Mouse (Mus musculus): Measurements from ENCODE around the gene Usp6nl. TPM values are rescaled to one million over a fixed set of nuclear protein-coding genes. Genes with fewer than 3 reads are reported as not detected.

Usp6nl gene
- polyA plus RNA-seq, 1 experiment from 2014 or later = 8.4 TPM

GRCm38 (mm10) chr2:6445858-6446257, 123.4 kb downstream of the Usp6nl start:
- WGBS = 73% methylated on average over 4 of the region's 4 CpGs

DNA sequence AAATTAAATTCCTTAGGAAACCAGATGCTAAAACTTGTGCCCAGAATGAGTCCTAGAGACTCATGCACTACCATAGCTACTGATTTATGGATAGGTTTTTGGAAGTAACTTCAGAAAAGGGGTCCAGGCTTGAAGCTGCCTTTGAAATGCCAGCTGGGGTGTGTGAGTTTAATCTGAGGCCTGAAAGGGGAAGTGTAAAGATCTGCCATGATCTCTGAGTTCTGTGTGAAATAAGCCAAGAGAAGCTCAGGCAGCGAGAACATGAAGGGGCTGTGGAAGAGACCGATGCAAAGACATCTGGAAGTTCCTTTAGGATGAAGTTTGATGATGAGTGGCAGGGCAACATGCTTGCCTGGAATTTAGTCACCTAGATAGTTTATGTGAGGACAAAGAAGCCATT, 126.4 kb downstream of the Usp6nl start:
- no peaks in the 10 kb centered on the region for H3K4me1 ChIP-seq (ENCODE audit: control insufficient read depth, insufficient read depth, low read length)
- H3K36me3 ChIP-seq (ENCODE audit: control insufficient read depth, insufficient read depth, low read length) = no peaks in the 10 kb centered on the region
- no peak for ATAC-seq
- H3K4me3 ChIP-seq (ENCODE audit: low read length) = no peak overlapping the region
- H3K9ac ChIP-seq (ENCODE audit: low read depth, low read length) = no peak overlapping the region
- H3K27me3 ChIP-seq (replicated peaks; ENCODE audit: control insufficient read depth, insufficient read depth, low read length) = no peaks in the 10 kb centered on the region
- no peak overlapping the region for H3K4me2 ChIP-seq (ENCODE audit: low read depth, low read length)
- WGBS = 82% methylated on average over 2 of the region's 2 CpGs
- no peak overlapping the region for H3K27ac ChIP-seq (ENCODE audit: low read length)
- H3K9me3 ChIP-seq (ENCODE audit: control insufficient read depth, low read length) = no peaks in the 10 kb centered on the region

More at GRCm38 (mm10) chr2:6445858-6446257, 123.4 kb downstream of the Usp6nl start:
- H3K4me3 ChIP-seq (ENCODE audit: low read length) = no peak overlapping the region
- ATAC-seq = no peak
- H3K27me3 ChIP-seq (replicated peaks; ENCODE audit: control insufficient read depth, insufficient read depth, low read length) = no peaks in the 10 kb centered on the region
- H3K27ac ChIP-seq (ENCODE audit: low read length) = no peak overlapping the region
- H3K9me3 ChIP-seq (ENCODE audit: control insufficient read depth, low read length) = no peaks in the 10 kb centered on the region
- peaks cover 7% of the 10 kb centered on the region; the same call in 1 of the 2 replicates for H3K36me3 ChIP-seq (ENCODE audit: control insufficient read depth, insufficient read depth, low read length)
- H3K4me2 ChIP-seq (ENCODE audit: low read depth, low read length) = no peak overlapping the region
- H3K9ac ChIP-seq (ENCODE audit: low read depth, low read length) = no peak overlapping the region
- no peaks in the 10 kb centered on the region for H3K4me1 ChIP-seq (ENCODE audit: control insufficient read depth, insufficient read depth, low read length)

GRCm38 (mm10) chr2:6449656-6450055, 127.2 kb downstream of the Usp6nl start:
- no peaks in the 10 kb centered on the region for H3K9me3 ChIP-seq (ENCODE audit: control insufficient read depth, low read length)
- H3K9ac ChIP-seq (ENCODE audit: low read depth, low read length) = no peak overlapping the region
- H3K36me3 ChIP-seq (ENCODE audit: control insufficient read depth, insufficient read depth, low read length) = no peaks in the 10 kb centered on the region
- H3K4me1 ChIP-seq (ENCODE audit: control insufficient read depth, insufficient read depth, low read length) = no peaks in the 10 kb centered on the region
- WGBS = 35% methylated on average over 3 of the region's 3 CpGs
- no peak overlapping the region for H3K27ac ChIP-seq (ENCODE audit: low read length)
- ATAC-seq = no peak
- no peak overlapping the region for H3K4me3 ChIP-seq (ENCODE audit: low read length)
- H3K4me2 ChIP-seq (ENCODE audit: low read depth, low read length) = no peak overlapping the region
- H3K27me3 ChIP-seq (replicated peaks; ENCODE audit: control insufficient read depth, insufficient read depth, low read length) = no peaks in the 10 kb centered on the region

- no peak overlapping the region for H3K4me2 ChIP-seq (ENCODE audit: low read depth, low read length)
- no peaks in the 10 kb centered on the region for H3K4me1 ChIP-seq (ENCODE audit: control insufficient read depth, insufficient read depth, low read length)
- H3K27me3 ChIP-seq (replicated peaks; ENCODE audit: control insufficient read depth, insufficient read depth, low read length) = no peaks in the 10 kb centered on the region
- no peaks in the 10 kb centered on the region for H3K36me3 ChIP-seq (ENCODE audit: control insufficient read depth, insufficient read depth, low read length)
- 73% methylated on average over 3 of the region's 3 CpGs for WGBS
- no peak overlapping the region for H3K4me3 ChIP-seq (ENCODE audit: low read length)
- no peak overlapping the region for H3K27ac ChIP-seq (ENCODE audit: low read length)
- no peak overlapping the region for H3K9ac ChIP-seq (ENCODE audit: low read depth, low read length)
- H3K9me3 ChIP-seq (ENCODE audit: control insufficient read depth, low read length) = no peaks in the 10 kb centered on the region
- ATAC-seq = no peak
These were observed 128.1 kb downstream of the Usp6nl start for GRCm38 (mm10) chr2:6450544-6450943.

- peak; percentile 55 for ATAC-seq
- WGBS = 62% methylated on average over 7 of the region's 7 CpGs
- H3K4me3 ChIP-seq (ENCODE audit: low read length) = no peak overlapping the region
- H3K4me1 ChIP-seq (ENCODE audit: control insufficient read depth, insufficient read depth, low read length) = no peaks in the 10 kb centered on the region
- no peaks in the 10 kb centered on the region for H3K36me3 ChIP-seq (ENCODE audit: control insufficient read depth, insufficient read depth, low read length)
- no peaks in the 10 kb centered on the region for H3K27me3 ChIP-seq (replicated peaks; ENCODE audit: control insufficient read depth, insufficient read depth, low read length)
- no peak overlapping the region for H3K27ac ChIP-seq (ENCODE audit: low read length)
- no peak overlapping the region for H3K9ac ChIP-seq (ENCODE audit: low read depth, low read length)
- H3K9me3 ChIP-seq (ENCODE audit: control insufficient read depth, low read length) = no peaks in the 10 kb centered on the region
- no peak overlapping the region for H3K4me2 ChIP-seq (ENCODE audit: low read depth, low read length)
These were observed 132.6 kb downstream of the Usp6nl start for GRCm38 (mm10) chr2:6454941-6455516.

GRCm38 (mm10) chr2:6459282-6460047, 137.0 kb downstream of the Usp6nl start:
- H3K36me3 ChIP-seq (ENCODE audit: control insufficient read depth, insufficient read depth, low read length) = no peaks in the 10 kb centered on the region
- H3K4me2 ChIP-seq (ENCODE audit: low read depth, low read length) = no peak overlapping the region
- no peak for ATAC-seq
- 52% methylated on average over 13 of the region's 13 CpGs for WGBS
- no peak overlapping the region for H3K4me3 ChIP-seq (ENCODE audit: low read length)
- H3K27me3 ChIP-seq (replicated peaks; ENCODE audit: control insufficient read depth, insufficient read depth, low read length) = no peaks in the 10 kb centered on the region
- H3K27ac ChIP-seq (ENCODE audit: low read length) = no peak overlapping the region
- H3K4me1 ChIP-seq (ENCODE audit: control insufficient read depth, insufficient read depth, low read length) = no peaks in the 10 kb centered on the region
- H3K9ac ChIP-seq (ENCODE audit: low read depth, low read length) = no peak overlapping the region
- H3K9me3 ChIP-seq (ENCODE audit: control insufficient read depth, low read length) = no peaks in the 10 kb centered on the region

DNA sequence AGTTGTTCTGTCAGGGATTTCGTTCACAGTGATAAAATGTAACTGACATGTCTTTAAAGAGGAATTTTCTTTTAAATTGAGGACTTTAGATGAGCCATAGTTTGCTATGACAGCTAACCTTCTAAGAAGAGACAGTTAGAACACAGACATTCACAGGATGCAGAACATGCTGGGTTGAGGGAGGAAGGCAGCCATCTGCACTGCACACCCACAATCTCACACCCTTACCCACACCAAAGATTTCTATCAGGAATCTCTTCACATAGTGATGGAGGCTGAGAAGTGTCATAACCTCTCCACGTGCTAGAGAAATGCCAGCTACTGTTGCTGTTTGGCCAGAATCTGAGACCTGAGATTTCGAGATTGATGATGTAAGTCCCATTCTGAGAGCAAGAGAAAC, 139.8 kb downstream of the Usp6nl start:
- no peak overlapping the region for H3K4me2 ChIP-seq (ENCODE audit: low read depth, low read length)
- H3K9me3 ChIP-seq (ENCODE audit: control insufficient read depth, low read length) = no peaks in the 10 kb centered on the region
- no peaks in the 10 kb centered on the region for H3K36me3 ChIP-seq (ENCODE audit: control insufficient read depth, insufficient read depth, low read length)
- no peak overlapping the region for H3K27ac ChIP-seq (ENCODE audit: low read length)
- H3K4me3 ChIP-seq (ENCODE audit: low read length) = no peak overlapping the region
- H3K9ac ChIP-seq (ENCODE audit: low read depth, low read length) = no peak overlapping the region
- 88% methylated on average over 3 of the region's 3 CpGs for WGBS
- H3K4me1 ChIP-seq (ENCODE audit: control insufficient read depth, insufficient read depth, low read length) = no peaks in the 10 kb centered on the region
- no peaks in the 10 kb centered on the region for H3K27me3 ChIP-seq (replicated peaks; ENCODE audit: control insufficient read depth, insufficient read depth, low read length)
- no peak for ATAC-seq

- Histone ChIP-seq H3K9ac (ENCODE audit: low read depth, low read length) (no peak overlapping the region), H3K27me3 (replicated peaks; ENCODE audit: control insufficient read depth, insufficient read depth, low read length) (no peaks in the 10 kb centered on the region), H3K9me3 (ENCODE audit: control insufficient read depth, low read length) (no peaks in the 10 kb centered on the region), H3K36me3 (ENCODE audit: control insufficient read depth, insufficient read depth, low read length) (no peaks in the 10 kb centered on the region), H3K4me1 (ENCODE audit: control insufficient read depth, insufficient read depth, low read length) (no peaks in the 10 kb centered on the region), H3K4me3 (ENCODE audit: low read length) (no peak overlapping the region), H3K4me2 (ENCODE audit: low read depth, low read length) (no peak overlapping the region), H3K27ac (ENCODE audit: low read length) (no peak overlapping the region)
- WGBS = 65% methylated on average over 10 of the region's 10 CpGs
- ATAC-seq = 0 out of 2 replicates have a peak, but pooled peaks have one; percentile 46
These were observed 141.6 kb downstream of the Usp6nl start for GRCm38 (mm10) chr2:6463772-6464661.

DNA sequence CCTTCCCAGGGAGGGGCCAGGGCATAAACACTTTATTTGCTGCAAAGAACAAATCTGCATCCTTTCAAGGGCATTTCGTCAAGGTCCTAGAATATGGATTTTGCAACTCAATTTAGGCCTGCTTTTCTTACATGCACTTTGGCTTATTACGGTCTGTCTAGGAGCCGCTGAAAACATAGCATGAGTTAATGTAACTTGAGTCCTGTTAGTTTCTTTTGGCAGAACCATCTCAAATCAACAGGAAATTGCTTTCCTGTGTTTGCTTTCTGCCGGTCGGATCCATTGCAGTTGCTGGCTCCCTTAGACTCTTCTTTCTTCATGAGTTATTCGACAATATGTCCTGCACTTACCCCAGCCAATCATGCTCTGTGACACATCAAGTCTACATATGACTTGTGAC, 143.9 kb downstream of the Usp6nl start:
- Histone ChIP-seq H3K27me3 (replicated peaks; ENCODE audit: control insufficient read depth, insufficient read depth, low read length) (no peaks in the 10 kb centered on the region), H3K4me1 (ENCODE audit: control insufficient read depth, insufficient read depth, low read length) (peaks cover 3% of the 10 kb centered on the region; the same call in 1 of the 2 replicates), H3K9me3 (ENCODE audit: control insufficient read depth, low read length) (no peaks in the 10 kb centered on the region), H3K36me3 (ENCODE audit: control insufficient read depth, insufficient read depth, low read length) (no peaks in the 10 kb centered on the region), H3K4me3 (ENCODE audit: low read length) (no peak overlapping the region), H3K9ac (ENCODE audit: low read depth, low read length) (no peak overlapping the region), H3K4me2 (ENCODE audit: low read depth, low read length) (no peak overlapping the region), H3K27ac (ENCODE audit: low read length) (no peak overlapping the region)
- 66% methylated on average over 6 of the region's 6 CpGs for WGBS
- no peak for ATAC-seq
